In the genomic region with DNA sequence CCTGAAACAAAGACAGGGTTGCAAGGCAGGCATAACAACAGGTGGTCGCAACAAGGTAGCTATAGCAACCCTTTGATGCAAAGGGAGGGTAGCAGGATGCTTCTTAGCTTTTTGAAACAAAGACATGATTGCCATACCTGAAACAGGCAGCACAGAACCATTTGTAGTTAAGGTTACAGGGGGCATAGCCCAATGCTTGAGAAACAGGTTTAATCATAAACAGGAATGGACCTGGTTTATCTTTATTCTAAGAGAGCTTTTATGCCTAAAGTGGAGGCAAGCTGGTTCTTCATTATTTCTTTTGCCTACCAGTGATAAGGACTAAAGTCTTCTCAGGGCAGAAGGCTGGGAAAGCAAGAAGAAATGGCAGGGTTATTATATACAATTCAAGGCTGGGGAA, we compare ENCODE assay signal across 21 mouse cellular contexts.
"Had no signal": no experiment of that assay in that cellular context is flagged by ENCODE, and none has a peak within 500 bp of the region (broad histone marks: within the 10 kb centered on the region; RNA-seq: fewer than 3 reads in every experiment).

No protein-coding gene starts in this region.

- H3K9ac ChIP-seq: kidney, embryonic 15.5 days; limb, embryonic 13.5 days; liver, embryonic 13.5 days; lung, embryonic 14.5 days; midbrain, embryonic 12.5 days; midbrain, embryonic 15.5 days; neural tube, embryonic 12.5 days; neural tube, embryonic 15.5 days had no signal

- H3K4me3 ChIP-seq: kidney, embryonic 15.5 days; layer of hippocampus, adult 2 months; limb, embryonic 10.5 days; limb, embryonic 13.5 days; liver, embryonic 13.5 days; midbrain, embryonic 12.5 days; midbrain, embryonic 15.5 days; neural tube, embryonic 12.5 days; neural tube, embryonic 15.5 days had no signal

- H3K9me3 ChIP-seq: kidney, embryonic 15.5 days; limb, embryonic 10.5 days; limb, embryonic 13.5 days; liver, embryonic 13.5 days; midbrain, embryonic 12.5 days; midbrain, embryonic 15.5 days; neural tube, embryonic 12.5 days; neural tube, embryonic 15.5 days had no signal

- H3K27ac ChIP-seq: kidney, embryonic 15.5 days; limb, embryonic 13.5 days; liver, embryonic 13.5 days; macrophage; midbrain, embryonic 12.5 days; neural tube, embryonic 12.5 days; stomach, postnatal 0 days had no signal

- DNase-seq: kidney, adult 18-20 months; kidney, postnatal 14 days; layer of hippocampus, adult 9-11 months; liver; liver, embryonic 13.5 days; lung, embryonic 14.5 days; right cerebral cortex, adult 18-20 months; right cerebral cortex, postnatal 14 days; right cerebral cortex, postnatal 4 days; thymus, postnatal 25 days had no signal

- H3K27me3 ChIP-seq: kidney, embryonic 15.5 days; limb, embryonic 13.5 days; liver, embryonic 13.5 days; midbrain, embryonic 12.5 days; midbrain, embryonic 15.5 days; neural tube, embryonic 12.5 days; neural tube, embryonic 15.5 days had no signal

- ATAC-seq: lung, postnatal 0 days; midbrain, embryonic 15.5 days had no signal

- H3K4me2 ChIP-seq: kidney, embryonic 15.5 days; limb, embryonic 13.5 days; liver, embryonic 13.5 days; lung, embryonic 14.5 days; midbrain, embryonic 12.5 days; midbrain, embryonic 15.5 days; neural tube, embryonic 12.5 days; neural tube, embryonic 15.5 days had no signal

- H3K36me3 ChIP-seq: kidney, embryonic 15.5 days; liver, embryonic 13.5 days; midbrain, embryonic 12.5 days; midbrain, embryonic 15.5 days; neural tube, embryonic 15.5 days had no signal
